Mouse (Mus musculus) lung, adult 18-20 months (tissue): ENCODE measurements around the gene Cspg5.

Experiments used
- DNase-seq, 2 experiments: peaks; one replicate each; pipeline ENCODE4 v3.0.0; 2022; ENCODE audit warnings: mixed read lengths in 2 of 2

Gene Cspg5

DNA sequence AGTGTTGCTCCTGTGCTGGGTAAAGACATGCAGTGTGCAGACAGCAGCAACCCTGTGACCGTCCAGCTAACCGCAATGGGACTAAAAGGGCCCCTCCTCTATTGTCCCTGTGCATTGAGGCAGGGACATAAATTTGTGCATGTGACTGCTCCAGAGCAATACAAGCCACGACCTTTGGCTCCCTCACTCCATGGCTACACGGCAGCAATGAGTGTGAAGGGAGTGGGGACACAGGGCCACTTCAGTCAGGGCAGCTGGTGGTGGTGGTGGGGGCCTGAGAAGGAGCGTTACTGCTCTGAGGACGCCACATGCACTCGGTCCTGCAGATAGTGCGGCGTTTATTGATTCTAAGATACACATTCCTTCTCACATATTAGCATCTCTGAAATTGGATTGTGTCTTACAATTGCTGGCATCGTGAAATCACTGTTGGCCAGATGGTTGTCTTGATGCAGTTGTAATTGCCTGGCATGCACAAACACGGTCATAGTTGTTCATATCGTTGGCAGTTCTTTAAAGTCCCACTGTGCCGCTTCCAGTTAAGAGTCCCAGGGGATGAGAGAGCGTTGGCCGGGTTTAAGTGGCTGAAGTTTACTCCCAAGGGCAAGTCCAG is 11.9 kb downstream of the Cspg5 start:
- DNase-seq, result no peak

GRCm38 (mm10) chr9:110258646-110259045 is 15.1 kb downstream of the Cspg5 start:
- DNase-seq, result no peak

DNA sequence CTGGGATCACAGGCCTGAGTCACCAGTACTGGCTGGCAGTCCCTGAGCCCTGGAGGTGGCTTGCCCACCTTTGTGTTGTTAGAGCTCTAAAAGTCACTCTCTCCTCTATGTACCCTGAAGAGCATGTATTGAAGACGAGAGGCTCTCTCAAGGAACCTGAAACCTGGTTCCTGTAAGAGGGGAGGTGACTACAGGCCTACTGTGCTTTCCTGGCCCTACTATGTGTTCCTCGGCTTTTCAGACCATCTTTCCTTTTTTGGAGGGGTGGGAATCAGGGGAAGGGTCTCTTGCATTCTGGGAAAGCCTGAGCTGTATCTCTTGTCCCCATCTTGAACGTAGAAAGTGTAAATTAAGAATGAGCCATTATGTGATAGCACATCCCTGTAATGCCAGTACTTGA is 15.5 kb downstream of the Cspg5 start:
- DNase-seq, result no peak

DNA sequence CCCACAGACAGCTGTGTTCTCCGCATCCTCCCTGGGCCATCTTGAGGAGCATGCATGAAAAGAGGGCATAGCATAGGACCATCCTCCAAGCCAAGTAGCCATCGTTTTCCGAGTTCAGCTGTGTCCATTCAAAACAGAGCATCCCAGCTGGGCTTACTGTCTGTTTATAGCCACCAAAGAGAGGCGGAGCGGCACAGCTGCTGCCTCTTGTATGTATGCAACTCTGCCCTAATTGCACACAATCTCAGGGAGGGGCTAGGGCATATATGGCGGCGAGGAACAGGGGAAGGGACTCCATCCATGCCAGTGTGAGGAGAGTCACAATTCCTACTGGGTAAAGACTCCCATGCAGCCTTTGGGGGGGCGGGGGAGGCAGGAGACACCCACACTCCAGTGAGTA is 19.6 kb downstream of the Cspg5 start:
- no peak for DNase-seq

DNA sequence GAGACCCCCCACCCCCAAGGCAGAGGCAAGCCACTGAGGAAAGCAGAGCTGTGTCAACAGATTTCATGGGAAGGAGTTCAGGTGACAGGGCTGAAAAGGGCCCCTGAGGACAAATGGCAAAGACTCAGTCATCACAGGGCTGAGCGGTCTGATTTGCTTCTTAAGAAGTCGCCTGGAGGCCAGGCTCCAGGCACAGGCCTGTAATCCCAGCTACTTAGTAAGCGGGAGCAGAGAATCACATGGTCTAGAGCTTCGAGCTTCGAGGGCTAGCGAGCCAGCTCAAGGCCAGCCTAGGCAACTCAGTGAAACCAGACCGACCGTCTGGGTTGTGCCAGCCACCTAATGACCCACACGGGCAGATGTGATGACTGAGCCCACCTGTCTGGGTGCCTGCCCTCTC is 21.4 kb downstream of the Cspg5 start:
- no peak for DNase-seq

DNA sequence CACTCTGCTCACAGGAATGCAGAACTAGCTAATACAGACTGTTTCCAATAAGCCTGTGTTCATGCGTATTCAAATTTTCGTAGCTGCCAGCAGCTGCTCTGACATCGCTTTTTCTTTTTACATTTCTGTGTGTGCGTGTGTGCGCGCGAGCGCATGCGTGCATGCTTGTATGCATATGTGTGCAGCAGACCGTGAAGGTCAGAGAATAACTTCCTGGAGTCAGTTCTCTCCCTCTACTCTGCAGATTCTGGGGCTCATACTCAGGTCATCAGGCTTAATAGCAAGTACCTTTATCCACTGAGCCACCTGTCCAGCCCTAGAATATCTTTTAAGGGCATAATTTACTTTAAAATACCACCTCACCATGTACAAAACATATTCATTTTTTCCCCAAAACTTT is 24.8 kb downstream of the Cspg5 start:
- DNase-seq, result no peak

- DNase-seq, result no peak
Measured at GRCm38 (mm10) chr9:110272330-110272729, 28.7 kb downstream of the Cspg5 start.

DNA sequence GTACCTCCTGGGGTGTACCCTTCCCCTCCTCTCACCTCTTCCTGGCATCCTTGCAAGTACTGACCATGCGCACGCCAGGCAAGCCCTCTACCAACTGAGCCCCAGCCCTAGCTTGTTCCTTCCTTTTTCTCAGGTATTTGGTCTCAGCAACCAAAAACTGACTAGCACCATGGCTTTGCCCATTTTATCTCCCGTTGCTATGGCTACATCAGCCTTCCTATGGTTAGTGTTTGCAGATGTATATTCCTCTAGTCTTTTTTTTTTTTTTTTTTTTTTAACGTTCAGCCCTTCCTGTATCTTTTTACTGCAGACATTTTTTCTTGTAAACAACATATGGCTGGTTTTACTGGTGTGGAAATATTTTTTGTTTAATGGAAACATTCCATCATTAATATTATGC is 29.9 kb downstream of the Cspg5 start:
- no peak for DNase-seq

DNA sequence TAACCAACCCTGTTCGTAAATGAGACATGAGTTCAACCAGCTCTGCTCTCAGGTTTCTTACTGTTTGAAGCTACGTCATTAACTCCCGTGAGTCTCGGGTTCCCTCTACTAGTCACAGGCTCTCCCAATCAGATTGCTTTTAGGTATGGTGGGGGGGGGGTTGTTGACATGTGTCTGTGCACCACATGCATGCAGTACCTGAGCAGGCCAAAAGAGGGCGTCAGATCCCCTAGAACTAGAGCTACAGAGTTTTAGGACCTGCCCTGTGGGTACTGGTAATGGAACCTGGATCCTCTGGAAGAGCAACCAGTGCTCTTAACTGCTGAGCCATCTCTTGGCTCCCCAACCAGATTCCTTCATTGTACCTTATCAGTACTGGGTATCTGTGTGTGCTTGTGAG is 32.3 kb downstream of the Cspg5 start:
- no peak for DNase-seq

- no peak for DNase-seq
Measured at GRCm38 (mm10) chr9:110277431-110277881, 33.9 kb downstream of the Cspg5 start.

- no peak for DNase-seq
Measured at GRCm38 (mm10) chr9:110284075-110284697, 40.6 kb downstream of the Cspg5 start.

GRCm38 (mm10) chr9:110287321-110287924 is 43.8 kb downstream of the Cspg5 start:
- no peak for DNase-seq

GRCm38 (mm10) chr9:110293254-110293718 is 49.7 kb downstream of the Cspg5 start:
- DNase-seq, result no peak

- DNase-seq, result no peak
Measured at GRCm38 (mm10) chr9:110293873-110294415, 50.4 kb downstream of the Cspg5 start.

- DNase-seq, result no peak
Measured at GRCm38 (mm10) chr9:110294786-110295185, 51.2 kb downstream of the Cspg5 start.

DNA sequence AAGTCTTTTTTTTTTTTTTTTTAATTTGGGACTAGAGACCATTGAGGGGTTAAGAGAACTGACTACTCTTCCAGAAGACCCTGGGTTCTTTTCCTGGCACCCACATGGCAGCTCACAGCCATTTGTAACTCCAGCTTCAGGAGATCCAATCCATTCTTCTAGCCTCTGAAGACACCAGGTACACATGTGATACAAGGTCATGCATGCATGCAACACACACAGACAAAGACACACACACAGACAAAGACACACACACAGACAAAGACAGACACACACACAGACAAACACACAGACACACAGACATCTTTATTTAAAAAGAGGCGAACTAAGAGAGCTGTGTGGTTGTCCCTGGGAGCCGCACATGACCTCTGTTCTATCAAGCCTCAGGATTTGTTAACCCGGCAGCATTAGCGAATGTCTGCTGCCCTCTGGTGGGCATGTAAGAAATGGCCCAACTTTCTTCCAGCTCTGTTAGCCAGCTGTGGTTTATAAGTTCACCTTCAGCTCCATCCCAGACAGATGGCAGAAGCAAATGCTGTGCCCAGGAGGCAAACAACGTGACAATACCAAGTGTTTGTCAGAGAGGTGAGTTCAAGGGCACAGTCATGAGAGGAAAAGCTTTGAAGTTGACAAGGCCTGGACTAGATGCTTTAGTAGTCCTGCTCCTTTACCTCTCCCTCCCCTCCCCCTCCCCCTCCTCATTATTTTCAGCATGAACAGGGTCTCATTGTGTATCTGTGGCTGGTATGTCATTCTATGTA is 53.5 kb downstream of the Cspg5 start:
- DNase-seq, result peak; percentile 60 to 69

- DNase-seq, result peak in 1 of 2 experiments; percentile 3
Measured at GRCm38 (mm10) chr9:110304516-110304915, 60.9 kb downstream of the Cspg5 start.

DNA sequence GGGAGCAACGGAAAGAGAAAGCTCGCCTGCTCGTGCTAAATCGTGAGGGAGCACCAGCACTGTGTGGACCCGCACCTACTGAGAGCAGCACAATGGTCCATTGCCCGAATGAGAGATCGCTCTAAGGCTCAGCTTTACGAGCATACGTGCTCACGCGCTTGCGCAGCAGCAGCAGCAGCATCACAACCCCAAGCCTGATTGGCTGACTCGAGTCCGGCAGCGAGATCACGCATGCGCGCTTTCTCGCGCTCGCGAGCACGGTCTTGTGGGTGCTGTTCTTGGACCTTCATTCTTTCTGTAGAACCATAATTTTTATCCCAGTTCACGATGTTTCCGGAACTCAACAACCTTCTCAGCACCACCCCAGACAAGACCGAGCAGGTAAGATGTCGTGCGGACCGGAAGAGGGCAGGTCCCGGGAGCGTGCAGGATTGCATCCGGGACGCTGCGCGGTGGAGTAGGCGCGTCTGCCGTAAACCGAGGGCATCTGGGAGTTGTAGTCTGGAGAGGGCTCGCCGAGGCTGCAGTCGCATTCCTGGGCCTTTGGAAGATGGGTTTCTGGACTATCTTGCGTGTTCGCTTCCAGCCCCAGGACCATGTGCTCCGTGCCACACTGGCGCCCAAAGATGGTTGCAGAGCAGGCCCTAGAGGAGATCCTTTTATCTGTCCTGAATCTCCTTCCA is 61.5 kb downstream of the Cspg5 start, which contains the start of gene Elp6:
TSS of gene Elp6 (plus strand) at position 205 of the 683 bp plus-strand sequence.
- DNase-seq, result peak; percentile 90 to 92

GRCm38 (mm10) chr9:110306371-110306770 is 62.8 kb downstream of the Cspg5 start:
- no peak for DNase-seq
